Mouse (Mus musculus) stomach, postnatal 0 days (tissue): ENCODE results near the gene A630095N17Rik. TPM values are rescaled to one million over a fixed set of nuclear protein-coding genes. Genes with fewer than 3 reads are reported as not detected.

Source experiments
- ATAC-seq: fragments of 200-750 bp; cut with Nextera tagmentation; 2 replicates; pipeline ENCODE4 v1.8.0; 2017; ENCODE audit not compliant: low FRiP score, low TSS enrichment
- DNase-seq: peaks from one replicate; pipeline ENCODE4 v3.0.0-alpha.2; 2016; ENCODE audit warnings: low spot score
- H3K27ac ChIP-seq: fragments of 300-500 bp; sonication (generic); replicated peaks from 2 replicates; pipeline ENCODE4 v1.5.1; 2014; ENCODE audit warnings: mild to moderate bottlenecking, control low read depth
- H3K27me3 ChIP-seq: fragments of 300-500 bp; sonication (generic); 2 replicates; pipeline ENCODE4 v1.6.1; 2014; ENCODE audit warnings: low read length; ENCODE audit not compliant: control insufficient read depth, insufficient read depth
- H3K36me3 ChIP-seq: fragments of 300-500 bp; sonication (generic); 2 replicates; pipeline ENCODE4 v1.6.1; 2014; ENCODE audit warnings: low read length, mixed read lengths; ENCODE audit not compliant: control insufficient read depth, insufficient read depth
- H3K4me1 ChIP-seq: fragments of 300-500 bp; sonication (generic); replicated peaks from 2 replicates; pipeline ENCODE4 v1.6.1; 2014; ENCODE audit warnings: antibody characterized with exemption; ENCODE audit not compliant: control insufficient read depth, insufficient read depth
- H3K4me2 ChIP-seq: fragments of 300-500 bp; sonication (generic); replicated peaks from 2 replicates; pipeline ENCODE4 v1.6.1; 2014; ENCODE audit warnings: low read depth, mild to moderate bottlenecking, control low read depth, moderate library complexity
- H3K4me3 ChIP-seq: fragments of 300-500 bp; sonication (generic); 2 replicates; pipeline ENCODE4 v1.5.1; 2014; ENCODE audit warnings: low read depth, low read length, control low read depth
- H3K9ac ChIP-seq: fragments of 300-500 bp; sonication (generic); 2 replicates; pipeline ENCODE4 v1.6.1; 2014; ENCODE audit warnings: mild to moderate bottlenecking, low read length, control low read depth, mixed read lengths
- H3K9me3 ChIP-seq: fragments of 300-500 bp; sonication (generic); 2 replicates; pipeline ENCODE4 v1.6.1; 2016; ENCODE audit warnings: low read length; ENCODE audit not compliant: control insufficient read depth
- CTCF ChIP-seq: IDR thresholded peaks from 2 replicates; pipeline ENCODE4 v1.5.1; 2016; ENCODE audit warnings: antibody characterized with exemption, low read depth, mild to moderate bottlenecking, moderate library complexity
- EP300 ChIP-seq: optimal IDR thresholded peaks from 2 replicates; pipeline ENCODE3; 2016; ENCODE audit warnings: antibody characterized with exemption
- WGBS: fragments of 180-500 bp; shearing (Covaris S2); extraction: QIAGEN DNeasy Blood & Tissue Kit; methylation state at CpG from one replicate; pipeline ENCODE4 v1.1.7; 2014; 5-methylcytosine and 5-hydroxymethylcytosine counted together
- microRNA-seq: library from miRNA; unstranded; fragments of <30 nt; microRNA quantifications from one replicate; pipeline ENCODE4, GENCODE M21; 2016
- polyA plus RNA-seq: library from polyadenylated mRNA; unstranded; fragments of >200 nt; fragmentation: Nextera tagmentation; extraction: Ambion mirVana; gene quantifications from 2 replicates; pipeline ENCODE4 v1.2.1, GENCODE M21; 2015

A630095N17Rik gene
- polyA plus RNA-seq, 1 experiment from 2014 or later: 0.25 TPM

DNA sequence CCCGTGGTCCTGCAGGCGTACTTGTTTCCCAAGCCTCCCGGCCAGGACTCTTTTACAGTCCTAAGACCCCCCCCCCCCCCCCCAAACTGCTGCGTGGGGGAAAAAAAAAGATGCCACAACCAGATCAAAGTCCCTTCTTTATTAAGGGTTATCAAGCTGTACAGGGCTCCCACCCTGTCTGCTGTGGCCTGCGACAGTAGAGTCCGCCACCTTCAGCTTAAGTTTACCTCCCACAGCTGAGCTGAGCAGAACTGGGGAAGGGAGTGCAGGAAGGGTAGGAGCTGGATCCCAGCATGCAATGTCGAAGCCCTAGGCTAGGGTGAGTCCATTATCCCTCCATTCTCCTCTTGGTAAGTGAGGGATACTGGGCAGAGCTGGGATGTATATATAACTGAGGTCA lies 51.2 kb downstream of the A630095N17Rik start:
- Histone ChIP-seq H3K36me3 (peaks cover 20% of the 10 kb centered on the region), H3K4me1 (peaks cover 7% of the 10 kb centered on the region; the same call in 1 of the 2 replicates), H3K9ac (no peak overlapping the region; the same call in 1 of the 2 replicates), H3K9me3 (no peaks in the 10 kb centered on the region), H3K27me3 (no peaks in the 10 kb centered on the region), H3K27ac (peak overlapping the region; percentile 30; the same call in 1 of the 2 replicates), H3K4me3 (peak overlapping the region; percentile 62), H3K4me2 (peak overlapping the region; percentile 92)
- TF ChIP-seq EP300: no peak
- no peak for TF ChIP-seq CTCF
- DNase-seq: no peak
- 32% methylated on average over 7 of the region's 7 CpGs for WGBS
- no peak for ATAC-seq

DNA sequence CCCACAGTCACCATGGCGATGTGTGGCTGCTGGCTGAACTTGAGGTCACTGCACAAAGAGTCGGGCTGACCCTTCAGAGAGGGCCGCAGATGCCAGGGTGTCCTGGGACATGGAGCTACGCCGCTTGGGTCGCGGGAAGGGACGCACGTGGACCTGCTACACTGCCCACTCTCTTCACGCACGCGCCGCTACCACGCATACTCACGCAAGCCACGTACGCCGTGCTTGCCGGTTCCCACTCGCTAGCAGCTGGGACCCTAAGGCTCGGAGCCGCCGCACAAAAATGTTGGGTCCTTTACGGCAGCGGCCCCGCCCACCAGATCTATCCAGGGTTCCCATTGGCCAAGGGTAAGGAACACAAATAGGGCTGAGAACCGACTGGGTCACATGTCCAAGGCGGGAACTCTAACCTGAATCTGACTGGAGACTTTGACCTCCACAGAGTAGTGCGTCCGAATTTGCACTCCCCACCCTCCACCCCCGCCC lies 51.8 kb downstream of the A630095N17Rik start, which contains the start of gene Abcb6:
Gene Abcb6, minus strand, starts transcription at position 288 of the 486 bp plus-strand sequence.
- H3K27ac ChIP-seq: peak within 1 kb of the TSS; percentile 81
- H3K36me3 ChIP-seq: peaks cover 14% of the 10 kb centered on the region; the same call in 1 of the 2 replicates

DNA sequence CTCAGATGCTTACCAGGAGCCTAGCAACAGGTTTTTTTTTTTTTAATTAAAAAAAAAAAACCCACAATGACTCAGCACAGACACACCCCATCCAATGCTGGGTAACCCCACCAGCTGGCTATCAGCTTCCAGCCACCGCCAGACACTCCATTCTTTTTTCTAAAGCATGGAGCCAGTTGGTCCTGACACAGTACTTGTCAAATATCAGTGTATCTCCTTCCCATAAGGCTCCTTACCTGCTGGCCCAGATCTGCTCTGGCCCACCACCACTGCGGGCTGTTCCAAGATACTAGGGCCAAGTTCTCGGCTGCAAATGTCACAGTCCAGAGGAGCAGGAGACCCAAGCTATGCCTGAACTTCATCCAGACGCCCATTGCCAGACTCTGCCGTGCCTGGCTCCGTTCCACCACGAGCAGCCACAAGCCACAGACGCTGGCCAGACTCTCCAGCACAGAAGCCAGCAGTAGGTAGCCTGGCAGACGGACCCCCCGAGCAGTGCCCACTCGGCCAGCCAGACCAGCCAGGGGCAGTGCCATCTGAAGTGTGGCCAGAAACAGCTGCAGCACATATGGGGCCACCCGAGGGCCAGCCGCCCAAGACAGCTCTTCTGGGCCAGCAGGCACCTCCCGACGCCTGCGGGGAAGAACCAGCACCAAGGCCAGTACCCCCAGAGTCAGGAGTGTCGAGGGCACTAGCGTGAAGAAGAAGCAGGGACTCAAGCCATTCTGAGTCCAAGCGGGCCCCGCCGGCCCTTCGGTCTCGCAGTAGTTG lies 52.4 kb downstream of the A630095N17Rik start:
- 7% methylated on average over 23 of the region's 23 CpGs for WGBS
- H3K27me3 ChIP-seq: no peaks in the 10 kb centered on the region
- H3K9me3 ChIP-seq: no peaks in the 10 kb centered on the region
- DNase-seq (peak; percentile 61), ATAC-seq (peak; percentile 48)
- H3K4me2 ChIP-seq: peak overlapping the region; percentile 92
- peak overlapping the region; percentile 81 for H3K27ac ChIP-seq
- H3K4me1 ChIP-seq: peaks cover 7% of the 10 kb centered on the region; the same call in 1 of the 2 replicates
- no peak for TF ChIP-seq CTCF
- TF ChIP-seq EP300: no peak
- H3K4me3 ChIP-seq: peak overlapping the region; percentile 62
- H3K36me3 ChIP-seq: peaks cover 11% of the 10 kb centered on the region; the same call in 1 of the 2 replicates
- H3K9ac ChIP-seq: peak overlapping the region; percentile 69

More for the DNA sequence above, 51.8 kb downstream of the A630095N17Rik start, which contains the start of gene Abcb6:
- H3K4me2 ChIP-seq: peak within 1 kb of the TSS; percentile 92
- peak within 1 kb of the TSS; percentile 69 for H3K9ac ChIP-seq
- DNase-seq: peak; percentile 92
- WGBS: under 1% methylated on average over 31 of the region's 31 CpGs
- peak within 1 kb of the TSS; percentile 62 for H3K4me3 ChIP-seq
- H3K27me3 ChIP-seq: no peaks in the 10 kb centered on the region
- peak; percentile 89 for ATAC-seq
- H3K4me1 ChIP-seq: peaks cover 7% of the 10 kb centered on the region; the same call in 1 of the 2 replicates
- TF ChIP-seq CTCF (no peak), EP300 (no peak)
- H3K9me3 ChIP-seq: no peaks in the 10 kb centered on the region

Small RNAs within 50 kb of the gene (microRNA-seq; reads per million reads assigned to microRNA genes)
- not detected for gene Gm27943

Other genes with a start within 250 kb of the A630095N17Rik start
- gene Nhej1, start 106.9 kb downstream of the A630095N17Rik start, polyA plus RNA-seq: 3.5 and 4.2 TPM in 2 replicates
- 2.2 TPM in 2 replicates for gene Slc23a3, start 98.2 kb downstream of the A630095N17Rik start, polyA plus RNA-seq
- gene Cnppd1, start 89.4 kb downstream of the A630095N17Rik start, polyA plus RNA-seq: 35.1 and 38.3 TPM in 2 replicates
- gene Retreg2, start 89.3 kb downstream of the A630095N17Rik start, polyA plus RNA-seq: 30.4 and 31.2 TPM in 2 replicates
- gene Zfand2b, start 63.5 kb downstream of the A630095N17Rik start, polyA plus RNA-seq: 43.0 and 44.5 TPM in 2 replicates
- 20.9 and 21.5 TPM in 2 replicates for gene Abcb6, start 51.7 kb downstream of the A630095N17Rik start, polyA plus RNA-seq
- 12.9 and 13.6 TPM in 2 replicates for gene Ankzf1, start 40.0 kb downstream of the A630095N17Rik start, polyA plus RNA-seq
- 17.4 and 18.8 TPM in 2 replicates for gene Atg9a, start 39.9 kb downstream of the A630095N17Rik start, polyA plus RNA-seq
- gene Glb1l, start 21.3 kb downstream of the A630095N17Rik start, polyA plus RNA-seq: 5.2 and 7.1 TPM in 2 replicates
- 57.9 and 58.1 TPM in 2 replicates for gene Stk16, start 21.3 kb downstream of the A630095N17Rik start, polyA plus RNA-seq
- gene Tuba4a, start 12.2 kb downstream of the A630095N17Rik start, polyA plus RNA-seq: 314 and 325 TPM in 2 replicates
- 24.2 and 25.8 TPM in 2 replicates for gene Dnajb2, start 4.3 kb upstream of the A630095N17Rik start, polyA plus RNA-seq
- gene Ptprn, start 32.4 kb upstream of the A630095N17Rik start, polyA plus RNA-seq: 2.3 and 2.5 TPM in 2 replicates
- gene Resp18, start 46.3 kb upstream of the A630095N17Rik start, polyA plus RNA-seq: 7.7 and 8.7 TPM in 2 replicates
- 104 and 108 TPM in 2 replicates for gene Dnpep, start 85.9 kb upstream of the A630095N17Rik start, polyA plus RNA-seq
- 223 and 291 TPM in 2 replicates for gene Des, start 128.2 kb upstream of the A630095N17Rik start, polyA plus RNA-seq
- gene Speg, start 143.2 kb upstream of the A630095N17Rik start, polyA plus RNA-seq: 28.8 and 30.0 TPM in 2 replicates
- gene Gmppa, start 203.8 kb upstream of the A630095N17Rik start, polyA plus RNA-seq: 85.2 and 98.6 TPM in 2 replicates
- gene Asic4, start 218.3 kb upstream of the A630095N17Rik start, polyA plus RNA-seq: 0.55 and 0.63 TPM in 2 replicates
- gene Chpf, start 247.2 kb upstream of the A630095N17Rik start, polyA plus RNA-seq: 24.6 and 25.2 TPM in 2 replicates
- 1.4 and 1.7 TPM in 2 replicates for gene Tmem198, start 247.4 kb upstream of the A630095N17Rik start, polyA plus RNA-seq